Mouse (Mus musculus): Measurements from ENCODE around the gene Mapk10.

The Mapk10 gene

DNA sequence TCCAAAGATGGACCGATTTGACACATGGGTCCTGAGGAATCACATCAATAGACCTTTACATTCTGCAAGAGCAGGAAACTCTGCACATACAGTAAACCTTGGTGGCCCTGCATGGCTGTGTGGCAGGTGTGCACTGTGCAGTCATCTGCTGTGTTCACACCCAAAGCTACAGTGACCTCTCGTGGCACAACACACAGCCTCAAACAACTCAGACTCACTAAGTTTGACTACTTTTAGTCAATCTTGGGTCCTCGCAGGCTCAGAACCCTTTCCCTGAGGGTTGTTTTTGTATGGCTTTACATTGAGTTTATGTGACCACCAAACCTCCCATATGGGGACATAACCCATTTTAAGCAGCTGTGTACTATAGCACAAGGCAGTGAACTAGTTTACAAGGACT is 47.1 kb downstream of the Mapk10 start:
- DNase-seq (ENCODE audit: low read depth): no peak

GRCm38 (mm10) chr5:103161574-103161973 is 49.6 kb downstream of the Mapk10 start:
- DNase-seq (ENCODE audit: low read depth): no peak

- no peak for DNase-seq (ENCODE audit: low read depth)
Measured at GRCm38 (mm10) chr5:103161196-103161540, 50.0 kb downstream of the Mapk10 start.

DNA sequence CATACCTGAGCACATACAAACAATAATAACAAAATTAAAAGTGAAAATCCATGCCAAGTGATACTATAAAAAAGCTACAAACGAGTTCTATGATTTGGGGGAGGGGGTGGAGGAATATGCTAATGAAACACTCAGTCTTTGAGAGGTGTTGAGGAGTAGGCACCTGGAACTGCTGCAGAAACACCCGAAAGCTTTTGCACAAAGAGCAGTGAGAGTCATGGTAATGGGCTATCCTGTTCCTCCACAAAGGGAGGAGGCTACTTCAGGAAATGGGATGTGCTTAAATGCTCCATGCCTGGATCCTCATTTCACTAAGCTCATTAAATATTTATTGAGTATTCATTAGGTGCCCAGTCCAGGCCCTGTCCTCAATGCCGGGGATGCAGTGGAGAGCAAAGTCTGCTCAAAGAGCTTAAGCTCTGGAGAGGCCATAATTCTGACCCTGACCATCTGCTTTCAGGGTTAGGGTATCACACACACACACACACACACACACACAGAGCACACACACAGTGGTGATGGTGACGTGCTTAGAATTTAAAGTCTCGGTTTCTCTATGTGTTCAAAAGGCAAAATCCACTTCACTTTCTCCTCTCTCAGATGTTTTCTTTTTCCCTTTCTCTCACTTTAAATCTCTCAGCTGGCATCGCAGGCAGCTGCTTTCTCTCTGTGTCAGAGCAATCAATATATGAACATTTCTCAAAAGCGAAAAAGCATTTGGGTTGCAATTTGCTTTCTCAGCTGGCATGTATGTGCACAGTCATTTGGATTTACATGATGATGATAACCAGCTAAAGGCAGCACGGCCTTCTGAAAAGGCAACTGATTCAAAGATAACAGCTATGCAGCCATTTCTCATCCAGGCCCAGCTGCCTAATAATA is 50.6 kb downstream of the Mapk10 start:
- no peak for DNase-seq (ENCODE audit: low read depth)

- DNase-seq (ENCODE audit: low read depth): no peak
Measured at GRCm38 (mm10) chr5:103140935-103141334, 70.2 kb downstream of the Mapk10 start.

GRCm38 (mm10) chr5:103134839-103135238 is 76.3 kb downstream of the Mapk10 start:
- DNase-seq (ENCODE audit: low read depth): no peak

DNA sequence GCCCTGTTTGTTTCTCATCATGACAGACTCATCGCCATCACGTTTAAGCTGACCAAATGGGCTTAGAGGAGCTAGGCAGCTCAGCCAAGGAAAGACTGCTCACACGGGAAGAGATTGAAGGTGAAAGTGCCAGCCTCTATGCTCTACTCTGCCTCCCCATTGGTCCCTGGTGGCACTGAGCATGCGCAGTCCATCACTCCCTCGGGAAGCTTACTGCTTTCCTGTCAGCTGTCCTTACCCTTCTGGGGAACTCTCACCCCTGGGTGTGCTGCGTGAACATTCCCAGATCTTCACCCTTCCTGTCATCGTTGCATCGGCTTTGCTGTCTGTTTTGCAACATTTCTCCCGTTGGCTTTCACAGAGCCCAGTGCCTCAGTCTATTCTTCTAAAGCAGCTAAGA is 77.5 kb downstream of the Mapk10 start:
- no peak for DNase-seq (ENCODE audit: low read depth)

- DNase-seq (ENCODE audit: low read depth): no peak
Measured at GRCm38 (mm10) chr5:103132814-103133213, 78.3 kb downstream of the Mapk10 start.

DNA sequence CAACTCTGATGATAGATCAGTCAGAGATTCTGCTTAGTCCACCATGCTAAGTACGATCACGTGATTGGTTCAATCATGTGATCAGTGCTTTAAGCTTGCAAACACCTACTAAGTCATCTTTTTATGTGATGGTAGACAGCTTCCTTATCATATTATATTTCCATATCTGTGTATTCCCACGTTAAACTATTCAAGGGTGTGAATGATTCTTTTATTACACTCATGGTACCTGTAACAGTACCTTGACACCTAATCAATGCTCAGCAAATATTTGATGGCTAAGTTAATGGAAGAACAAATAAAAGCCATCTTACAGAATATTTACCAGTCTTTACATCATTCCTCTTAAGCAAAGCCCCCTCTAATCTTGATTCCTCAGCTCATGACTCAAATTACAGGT is 91.5 kb downstream of the Mapk10 start:
- DNase-seq (ENCODE audit: low read depth): no peak

- DNase-seq (ENCODE audit: low read depth): no peak
Measured at GRCm38 (mm10) chr5:103115571-103115970, 95.6 kb downstream of the Mapk10 start.

- DNase-seq (ENCODE audit: low read depth): no peak
Measured at GRCm38 (mm10) chr5:103112471-103112870, 98.7 kb downstream of the Mapk10 start.

DNA sequence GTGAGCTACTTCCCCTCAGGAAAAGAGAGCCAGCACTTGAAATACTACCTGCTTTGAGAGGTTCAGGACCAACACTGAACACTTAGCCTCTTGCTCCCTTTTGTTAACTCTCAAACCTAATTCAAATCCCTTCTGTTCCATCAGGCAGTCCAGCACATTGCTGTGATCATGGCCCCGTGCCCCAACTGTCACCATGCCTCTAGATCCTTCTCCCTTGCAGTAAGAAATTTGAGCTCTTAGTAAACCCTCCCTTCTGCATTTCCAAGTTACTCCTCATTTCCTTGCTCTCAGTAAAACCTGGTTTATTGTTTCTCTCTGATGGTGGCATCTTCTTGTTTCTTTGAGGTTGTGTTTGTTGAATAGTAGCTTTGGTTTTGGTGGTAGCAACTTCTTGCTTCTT is 101.7 kb downstream of the Mapk10 start:
- DNase-seq (ENCODE audit: low read depth): no peak

DNA sequence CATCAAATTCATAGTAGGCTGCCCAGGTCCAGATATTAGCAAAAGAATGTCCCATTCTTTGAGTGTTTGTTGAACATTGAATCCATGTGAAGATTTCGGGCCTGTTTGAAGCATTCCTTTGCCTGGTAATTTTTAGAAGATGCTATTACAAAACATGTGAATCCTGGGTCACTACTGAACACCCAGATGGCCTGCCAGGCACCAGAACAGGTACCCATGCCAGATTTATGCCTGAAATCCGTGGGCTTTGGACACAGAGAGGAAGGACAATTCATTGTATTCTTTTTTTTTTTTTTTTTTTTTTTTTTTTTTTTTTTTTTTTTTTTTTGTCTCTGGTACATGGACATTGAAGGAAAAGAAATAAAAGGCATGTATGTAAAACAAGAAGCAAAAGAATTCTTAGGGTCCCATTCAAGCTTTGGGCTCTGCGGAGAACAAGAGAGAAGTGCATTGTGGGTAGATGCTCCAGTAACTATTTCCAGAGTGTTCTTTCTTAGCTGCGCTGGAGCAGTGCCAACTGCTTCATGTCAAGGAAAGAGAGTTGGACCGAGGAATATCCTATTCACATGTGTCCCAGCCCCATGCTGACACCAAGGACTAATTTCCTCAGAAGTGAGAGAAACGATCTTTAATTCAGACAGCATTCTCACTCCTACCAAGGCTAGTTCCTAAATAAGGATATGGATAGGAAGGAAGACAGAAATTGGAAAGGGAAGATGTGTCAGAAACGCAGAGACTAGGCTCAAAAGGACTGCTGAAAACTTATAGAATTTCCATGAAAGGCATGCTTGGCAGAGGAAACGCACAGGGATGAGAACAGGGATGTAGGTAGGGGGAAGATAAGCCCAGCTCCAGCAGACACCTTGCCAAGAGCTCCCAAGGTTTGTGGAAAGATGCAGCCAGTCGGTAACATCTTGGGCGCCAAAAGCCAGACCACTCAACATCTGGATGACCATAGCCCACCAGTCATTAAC is 105.4 kb downstream of the Mapk10 start:
- DNase-seq (ENCODE audit: low read depth): no peak

DNA sequence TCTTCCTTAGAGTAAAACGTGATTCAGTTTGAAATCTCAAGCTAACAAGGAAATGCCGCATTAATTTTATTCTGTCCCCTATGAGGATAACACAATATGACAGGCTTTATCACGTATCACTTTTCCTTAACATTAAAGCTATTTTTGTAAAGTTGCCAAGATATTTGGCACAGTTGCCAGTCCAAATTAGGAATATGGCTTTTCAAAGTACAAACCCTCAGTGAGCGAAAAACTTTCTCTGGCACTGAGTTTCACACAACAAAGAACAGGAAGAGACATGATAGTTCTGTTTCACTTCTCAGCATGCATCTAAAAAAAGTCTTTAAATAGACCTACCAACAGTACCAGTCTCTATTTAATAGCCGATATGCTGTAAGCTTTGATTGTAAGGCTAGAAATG is 107.1 kb downstream of the Mapk10 start:
- DNase-seq (ENCODE audit: low read depth): no peak

- DNase-seq (ENCODE audit: low read depth): no peak
Measured at GRCm38 (mm10) chr5:103102876-103103393, 108.2 kb downstream of the Mapk10 start.

- DNase-seq (ENCODE audit: low read depth): no peak
Measured at GRCm38 (mm10) chr5:103102176-103102575, 109.0 kb downstream of the Mapk10 start.

DNA sequence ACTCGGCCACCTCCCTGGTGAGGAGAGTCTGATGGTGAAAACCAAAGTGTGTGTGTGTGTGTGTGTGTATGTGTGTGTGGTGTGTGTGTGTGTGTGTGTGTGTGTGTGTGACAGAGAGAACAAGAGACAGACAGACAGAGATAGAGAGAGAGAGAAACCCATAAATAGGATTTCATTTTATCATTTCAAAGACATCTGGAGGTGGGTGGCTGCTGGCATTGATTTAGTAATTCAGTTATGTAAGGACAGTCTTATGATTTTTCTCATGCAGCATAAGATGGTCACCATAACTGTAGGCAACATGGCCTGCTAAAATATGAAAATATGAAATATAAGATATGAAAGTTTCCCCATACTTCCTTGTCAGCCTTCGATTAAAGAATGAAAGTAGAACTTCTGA is 117.0 kb downstream of the Mapk10 start:
- no peak for DNase-seq (ENCODE audit: low read depth)

GRCm38 (mm10) chr5:103085844-103086243 is 125.3 kb downstream of the Mapk10 start:
- DNase-seq (ENCODE audit: low read depth): no peak

- DNase-seq (ENCODE audit: low read depth): no peak
Measured at GRCm38 (mm10) chr5:103075451-103075850, 135.7 kb downstream of the Mapk10 start.

DNA sequence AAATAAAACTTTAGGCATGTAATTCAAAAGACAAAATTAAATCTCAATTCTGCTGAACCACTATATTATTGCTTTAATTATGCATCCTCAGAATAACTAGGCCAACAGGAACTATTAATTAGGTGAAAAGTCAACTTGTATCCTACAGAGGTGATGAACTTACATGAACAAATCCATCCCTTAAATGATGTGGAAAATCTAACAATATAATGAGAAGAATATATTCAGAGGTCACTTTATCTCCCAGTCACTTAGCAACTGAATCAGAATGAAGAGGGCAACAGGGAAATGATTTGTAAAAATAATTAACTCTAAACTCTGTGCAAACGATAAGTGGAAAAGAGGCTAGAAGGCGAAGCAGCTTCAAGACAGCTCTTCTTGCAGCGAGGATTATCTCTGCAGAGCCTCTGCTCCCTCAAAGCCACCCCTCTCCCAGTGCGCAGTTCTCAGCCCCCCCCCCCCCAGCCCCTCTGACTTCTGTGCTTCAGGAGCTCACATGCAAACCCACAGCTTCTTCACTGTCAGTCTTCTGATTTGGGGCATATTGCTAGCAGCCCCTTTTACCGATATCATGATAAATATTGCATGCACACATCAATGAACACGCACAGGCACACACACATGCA is 138.8 kb downstream of the Mapk10 start:
- DNase-seq (ENCODE audit: low read depth): no peak

DNA sequence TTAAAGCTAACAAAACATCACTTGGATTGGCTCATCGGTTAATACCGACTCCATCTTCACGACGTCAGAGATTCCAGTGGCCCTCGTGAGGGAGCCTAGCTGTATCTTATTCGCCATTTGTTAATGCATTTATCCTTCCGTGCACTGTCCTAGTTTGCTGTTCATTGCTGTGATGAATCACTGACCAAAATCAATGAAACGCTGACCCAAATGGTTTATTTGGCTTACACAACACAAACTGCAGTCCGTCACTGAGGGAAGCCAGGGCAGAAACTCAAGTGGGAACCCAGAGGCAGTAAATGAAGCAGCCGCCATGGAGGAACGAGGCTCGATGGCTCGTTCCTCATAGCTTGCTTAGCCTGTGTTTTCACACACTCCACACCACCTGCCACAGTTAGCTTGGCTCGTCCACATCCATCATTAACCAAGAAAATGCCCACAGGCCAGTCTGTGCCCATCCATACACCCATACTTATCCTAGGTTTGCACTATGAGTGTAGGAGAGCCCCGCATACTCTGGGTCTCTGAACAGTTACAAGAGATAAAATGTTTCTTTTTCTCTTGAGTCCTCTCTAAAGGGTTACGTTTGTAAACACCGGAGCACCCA is 140.0 kb downstream of the Mapk10 start:
- no peak for DNase-seq (ENCODE audit: low read depth)

Data from fibroblast of lung, adult 2 months (primary cell).